Comparison of ENCODE assay signal across 30 mouse cellular contexts in the genomic region with DNA sequence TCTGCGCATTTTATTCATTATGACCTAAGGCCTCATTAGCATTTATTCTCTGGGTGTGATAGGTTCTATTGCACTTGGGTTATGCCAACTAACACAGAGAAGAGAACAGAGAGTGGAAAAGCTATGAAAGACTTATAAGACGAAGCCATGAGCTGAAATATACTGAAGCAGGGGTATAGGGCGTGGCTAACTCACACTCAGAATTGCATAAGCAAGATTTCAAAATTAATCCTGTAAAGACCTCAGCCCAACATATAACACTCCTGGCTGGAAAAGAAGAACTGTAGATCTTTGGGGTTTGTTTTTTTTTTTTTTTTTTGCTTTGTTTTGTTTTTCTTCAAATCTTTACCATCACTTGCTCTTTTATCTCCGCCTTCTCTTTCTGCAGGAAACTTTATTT. TPM values are rescaled to one million over a fixed set of nuclear protein-coding genes. Genes with fewer than 3 reads are reported as not detected.
DNase-seq lines count a peak whose midpoint lies in the region; ATAC-seq and TF ChIP-seq lines count a peak whose summit lies in the region.
"Had no signal": no experiment of that assay in that cellular context is flagged by ENCODE, and none has a peak within 500 bp of the region (broad histone marks: within the 10 kb centered on the region; RNA-seq: fewer than 3 reads in every experiment).

A gene (plus strand): TSS at position 228 of the 400 bp plus-strand sequence.

- peak; percentile 47 for DNase-seq in 416B (ENCODE audit: low read depth)
- DNase-seq in gastrocnemius, postnatal 10 days, result no peak
- DNase-seq in forebrain, postnatal 0 days, result no peak
- DNase-seq in heart, adult 11 months, result no peak
- DNase-seq: adrenal gland, postnatal 10 days; B cell, adult 2 months; cerebellum, adult 9-11 months; gastrocnemius, postnatal 14 days; heart, adult 2 months; heart, postnatal 36 days; kidney, adult 9 months; kidney, postnatal 14 days; liver, postnatal 0 days; lung, postnatal 14 days; midbrain, embryonic 14.5 days; right cerebral cortex, postnatal 4 days; thymus, adult 2 months; thymus, postnatal 4 days had no signal

- no peak for ATAC-seq in activated CD4-positive, CD25-positive, alpha-beta regulatory T cell, adult 4 months
- no peak for ATAC-seq in erythroid progenitor cell, adult 5-6 weeks (replicated peaks; ENCODE audit: low FRiP score, poor library complexity, severe bottlenecking)
- ATAC-seq in megakaryocyte, adult 5-6 weeks (ENCODE audit: poor library complexity, severe bottlenecking), result peak; percentile 62
- ATAC-seq in forebrain, postnatal 0 days, result no peak
- ATAC-seq: forebrain, embryonic 15.5 days; intestine, embryonic 16.5 days; liver, postnatal 0 days had no signal

- H3K4me2 ChIP-seq in forebrain, postnatal 0 days (ENCODE audit: low read depth), result no peak within 1 kb of the TSS
- H3K4me2 ChIP-seq: embryonic facial prominence, embryonic 13.5 days; forebrain, embryonic 15.5 days; hindbrain, embryonic 14.5 days; limb, embryonic 12.5 days; liver, embryonic 11.5 days; neural tube, embryonic 13.5 days had no signal

- WGBS in forebrain, postnatal 0 days, result 86% methylated on average over 4 of the region's 4 CpGs

- no peak within 1 kb of the TSS for H3K27ac ChIP-seq in forebrain, postnatal 0 days (ENCODE audit: low read depth, low read length)
- H3K27ac ChIP-seq: embryonic facial prominence, embryonic 13.5 days; forebrain, embryonic 15.5 days; heart, adult 2 months; hindbrain, embryonic 14.5 days; layer of hippocampus, adult 2 months; limb, embryonic 12.5 days; neural tube, embryonic 13.5 days had no signal

- no peak for TF ChIP-seq CTCF in forebrain, postnatal 0 days (IDR thresholded peaks at IDR 0.05; ENCODE audit: low read depth)

- H3K4me3 ChIP-seq in forebrain, postnatal 0 days (ENCODE audit: low read depth, low read length), result no peak within 1 kb of the TSS
- H3K4me3 ChIP-seq: embryonic facial prominence, embryonic 13.5 days; forebrain, embryonic 15.5 days; heart, adult 2 months; layer of hippocampus, adult 2 months; limb, embryonic 12.5 days; myocyte; neural tube, embryonic 13.5 days had no signal

- H3K4me1 ChIP-seq in forebrain, postnatal 0 days (ENCODE audit: insufficient read depth), result no peaks in the 10 kb centered on the region
- H3K4me1 ChIP-seq: embryonic facial prominence, embryonic 13.5 days; forebrain, embryonic 15.5 days; limb, embryonic 12.5 days; neural tube, embryonic 13.5 days had no signal

- no peaks in the 10 kb centered on the region for H3K9me3 ChIP-seq in forebrain, postnatal 0 days (ENCODE audit: low read length)
- H3K9me3 ChIP-seq: embryonic facial prominence, embryonic 13.5 days; forebrain, embryonic 15.5 days; limb, embryonic 12.5 days; neural tube, embryonic 13.5 days had no signal

- H3K27me3 ChIP-seq in forebrain, postnatal 0 days (ENCODE audit: insufficient read depth, low read length), result no peaks in the 10 kb centered on the region
- H3K27me3 ChIP-seq: embryonic facial prominence, embryonic 13.5 days; forebrain, embryonic 15.5 days; limb, embryonic 12.5 days; neural tube, embryonic 13.5 days had no signal

- no peaks in the 10 kb centered on the region for H3K36me3 ChIP-seq in forebrain, postnatal 0 days (ENCODE audit: insufficient read depth)
- H3K36me3 ChIP-seq: embryonic facial prominence, embryonic 13.5 days; forebrain, embryonic 15.5 days; limb, embryonic 12.5 days; neural tube, embryonic 13.5 days had no signal

- H3K9ac ChIP-seq in forebrain, postnatal 0 days, result no peak within 1 kb of the TSS
- H3K9ac ChIP-seq: embryonic facial prominence, embryonic 13.5 days; forebrain, embryonic 15.5 days; hindbrain, embryonic 14.5 days; limb, embryonic 12.5 days; liver, postnatal 0 days; neural tube, embryonic 13.5 days had no signal

RNA-seq across cellular contexts. Expression of the gene that starts here (rescaled TPM):
- polyA plus RNA-seq in activated CD4-positive, CD25-positive, alpha-beta regulatory T cell, adult 4 months (2017; shearing (Covaris generic)), result 100 to 1,000 TPM in 1 of 2 experiments, 10 to 100 TPM in 1; 81.2 to 144 TPM
- total RNA-seq in erythroid progenitor cell, adult 5-6 weeks (2015; ENCODE audit: low replicate concordance), result 34.2 and 51.1 TPM in 2 replicates
- total RNA-seq in erythroid progenitor cell, adult 5-6 weeks (2017; ENCODE audit: low replicate concordance), result 21.4 and 26.1 TPM in 2 replicates
- 1,125 and 1,272 TPM in 2 replicates for total RNA-seq in megakaryocyte, adult 5-6 weeks (2015)
- 1,533 and 1,632 TPM in 2 replicates for total RNA-seq in megakaryocyte, adult 5-6 weeks (2017)
- total RNA-seq in gastrocnemius, postnatal 10 days (2021), result 1 to 10 TPM in 1 of 2 experiments, under 1 TPM in 1; 0.82 to 1.6 TPM
- 0.10 TPM in 1 of 2 replicates, not detected in the other for total RNA-seq in forebrain, postnatal 0 days (2014; rRNA removed)
- polyA plus RNA-seq in forebrain, postnatal 0 days (2015; fragmentation: Nextera tagmentation; extraction: Ambion mirVana), result 0.07 and 0.08 TPM in 2 replicates
- polyA plus RNA-seq: myocyte had no signal

Comparison
In these comparisons a context has a peak if more than half of its experiments do, and no peak if none do; other contexts are left out.
1. RNA of the gene that starts here (total RNA-seq): 1,125 to 1,632 TPM in megakaryocyte, adult 5-6 weeks; 21.4 to 51.1 TPM in erythroid progenitor cell, adult 5-6 weeks, 0.82 to 1.6 TPM in gastrocnemius, postnatal 10 days and 0.10 TPM in forebrain, postnatal 0 days; every median in the first group is over 10 times any median in the second.
2. RNA of the gene that starts here (polyA plus RNA-seq): 81.2 to 144 TPM in activated CD4-positive, CD25-positive, alpha-beta regulatory T cell, adult 4 months; 0.07 to 0.08 TPM in forebrain, postnatal 0 days; every median in the first group is over 10 times any median in the second.